Mouse (Mus musculus): ENCODE measurements around the gene Chp1. TPM values are rescaled to one million over a fixed set of nuclear protein-coding genes. Genes with fewer than 3 reads are reported as not detected.
"Not testable (repeated sequence)": the region's sequence is repeated elsewhere in the genome, so short reads cannot be mapped to it uniquely, and the experiment has no call there.

The Chp1 gene
- total RNA-seq, 4 experiments from 2014 or later, result 229 to 290 (median 261) TPM

DNA sequence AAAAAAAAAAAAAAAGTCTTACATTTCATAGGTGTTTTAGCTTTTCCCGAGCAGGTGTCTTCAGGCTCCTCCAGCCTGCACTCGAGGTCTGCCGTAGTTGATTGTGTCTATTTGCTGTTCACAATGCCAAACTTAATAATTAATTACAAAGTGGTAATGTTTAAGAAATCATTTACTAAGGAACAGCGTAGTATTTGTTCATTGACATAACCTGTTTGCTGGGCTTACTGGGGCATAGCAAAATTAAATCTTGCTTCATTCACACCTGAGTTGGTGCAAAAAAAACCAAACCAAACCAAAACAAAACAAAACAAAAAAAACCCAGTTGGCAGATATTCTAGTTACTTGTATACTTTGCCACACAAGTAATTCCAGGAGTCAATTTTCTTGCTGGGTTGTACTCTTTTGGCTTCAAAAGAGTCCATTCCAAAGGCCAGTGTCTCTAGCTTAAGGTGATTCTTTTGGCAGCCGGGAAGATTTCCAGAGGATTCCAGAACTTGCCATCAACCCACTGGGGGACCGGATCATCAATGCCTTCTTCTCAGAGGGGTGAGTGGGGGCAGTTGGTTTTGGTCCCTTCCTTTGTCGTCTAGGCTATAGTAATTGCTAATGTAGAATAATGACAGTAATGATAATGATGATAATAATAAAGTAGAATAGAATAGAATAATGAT, 18.8 kb downstream of the Chp1 start:
- no peak for DNase-seq

DNA sequence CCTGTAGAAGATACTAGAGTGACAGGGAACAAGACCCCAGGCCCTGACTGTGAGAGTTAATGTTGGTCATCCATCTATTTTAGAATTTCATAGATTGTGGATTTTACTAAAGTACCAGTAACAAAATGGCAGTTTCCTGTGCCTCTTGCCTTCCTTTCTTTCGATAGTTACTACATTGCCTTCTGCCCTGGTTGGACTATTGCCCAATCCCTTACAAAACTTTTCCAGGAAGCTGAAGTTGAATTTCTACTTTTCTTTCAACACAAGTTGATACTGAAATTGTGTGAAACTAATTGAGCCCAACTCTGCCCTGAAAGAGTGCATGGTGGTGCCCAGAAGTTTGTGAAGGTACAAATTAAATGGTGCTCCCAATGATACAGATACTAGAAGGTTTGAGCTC, 25.0 kb downstream of the Chp1 start:
- DNase-seq, result no peak

GRCm38 (mm10) chr2:119581571-119581970, 34.1 kb downstream of the Chp1 start:
- DNase-seq, result no peak

- DNase-seq, result no peak
These were observed 35.9 kb downstream of the Chp1 start for GRCm38 (mm10) chr2:119583439-119583838.

DNA sequence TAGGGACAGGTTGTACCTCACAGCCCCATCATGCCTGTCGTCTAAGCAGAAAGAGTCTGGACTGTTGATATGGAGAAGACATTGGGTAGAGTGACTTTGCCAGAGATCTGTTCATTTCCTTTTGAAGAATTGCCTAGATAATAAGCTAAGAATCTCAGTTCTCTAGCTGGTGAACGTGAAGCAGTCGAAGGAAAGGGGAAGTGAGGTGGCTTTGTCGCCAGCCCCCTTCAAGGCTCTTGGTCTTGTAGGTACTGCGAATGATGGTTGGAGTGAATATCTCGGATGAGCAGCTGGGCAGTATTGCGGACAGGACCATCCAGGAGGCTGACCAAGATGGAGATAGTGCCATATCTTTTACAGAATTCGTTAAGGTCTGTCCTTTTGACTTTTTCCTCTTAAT, 36.8 kb downstream of the Chp1 start:
- no peak for DNase-seq

- DNase-seq, result peak; percentile 41
These were observed 39.9 kb downstream of the Chp1 start for GRCm38 (mm10) chr2:119587383-119587782.

DNA sequence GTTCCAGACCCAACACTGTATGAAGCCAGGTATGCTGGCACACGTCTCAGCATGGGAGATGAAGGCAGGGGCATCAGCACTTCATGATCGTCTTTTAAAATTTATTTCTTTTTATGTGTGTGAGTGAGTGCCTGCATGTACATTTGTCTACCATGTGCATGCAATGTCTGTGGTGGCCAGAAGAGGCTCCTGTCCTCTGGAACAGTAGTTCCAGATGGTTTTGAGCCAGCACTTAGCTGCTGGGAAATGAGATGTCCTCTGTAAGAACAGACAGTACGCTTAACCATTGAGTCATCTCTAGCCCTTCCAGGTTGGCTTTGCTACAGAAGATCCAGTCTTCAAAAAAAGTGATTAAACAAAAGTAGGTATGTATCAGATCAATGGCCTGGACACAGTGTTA, 43.8 kb downstream of the Chp1 start:
- no peak for DNase-seq

DNA sequence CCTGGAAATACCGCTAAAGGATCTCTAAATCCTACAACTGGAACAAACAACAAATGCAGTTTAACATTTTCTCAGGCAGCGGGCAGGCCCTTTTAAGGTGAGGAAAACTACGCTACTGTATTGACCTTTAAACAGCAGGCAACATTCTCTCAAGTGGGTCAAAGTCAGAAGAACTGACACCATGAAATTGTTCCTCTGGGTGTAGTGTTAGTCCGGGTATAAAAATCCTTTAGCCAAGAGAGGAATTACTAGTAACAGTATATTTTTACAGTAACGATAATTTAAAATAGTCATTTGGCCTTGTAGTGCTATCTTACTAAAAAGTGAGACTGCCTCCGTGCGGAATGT, 46.2 kb downstream of the Chp1 start:
- no peak for DNase-seq

DNA sequence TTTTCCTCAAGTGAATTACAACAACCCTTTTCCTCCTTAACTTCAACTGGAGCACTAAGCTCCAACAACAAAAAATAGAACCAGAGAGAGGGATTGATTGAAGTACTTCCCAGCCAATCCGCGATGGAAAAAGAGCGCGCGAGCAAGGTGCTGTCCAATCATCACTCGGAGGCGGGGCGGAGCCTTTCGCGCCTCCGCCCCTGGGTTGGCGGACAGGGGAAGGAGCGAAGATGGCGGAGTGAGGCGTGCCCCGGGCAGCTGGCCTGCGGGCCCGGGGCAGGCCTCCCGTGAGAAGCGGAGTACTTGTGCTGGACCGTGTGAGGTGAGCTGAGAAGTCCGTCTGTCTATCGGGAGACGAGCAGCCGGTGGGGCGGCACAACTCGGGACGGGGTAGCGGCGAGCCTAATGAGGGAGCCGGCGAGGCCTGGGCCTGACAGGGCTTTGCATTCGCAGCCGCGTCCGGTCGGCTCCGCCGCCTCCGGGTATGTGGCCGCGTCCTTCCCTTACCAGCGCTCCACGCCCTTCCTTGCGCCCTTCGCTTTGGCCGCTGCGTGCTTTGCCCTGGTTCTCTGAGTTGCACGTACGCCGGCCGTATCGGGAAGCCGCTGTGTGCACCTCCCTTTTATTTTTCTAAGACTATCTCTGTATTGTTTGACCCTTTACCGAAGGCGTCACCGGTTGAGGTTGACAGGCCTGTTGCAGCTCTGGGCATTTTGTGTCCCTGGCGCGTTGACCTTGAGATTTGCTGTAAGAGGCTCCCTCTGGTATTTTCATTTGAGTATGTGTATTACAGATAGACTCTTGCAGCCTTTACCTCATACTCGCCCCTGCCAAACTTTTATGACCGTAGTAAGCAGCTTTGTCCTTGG, 46.9 kb downstream of the Chp1 start:
- DNase-seq, result peak; percentile 94

DNA sequence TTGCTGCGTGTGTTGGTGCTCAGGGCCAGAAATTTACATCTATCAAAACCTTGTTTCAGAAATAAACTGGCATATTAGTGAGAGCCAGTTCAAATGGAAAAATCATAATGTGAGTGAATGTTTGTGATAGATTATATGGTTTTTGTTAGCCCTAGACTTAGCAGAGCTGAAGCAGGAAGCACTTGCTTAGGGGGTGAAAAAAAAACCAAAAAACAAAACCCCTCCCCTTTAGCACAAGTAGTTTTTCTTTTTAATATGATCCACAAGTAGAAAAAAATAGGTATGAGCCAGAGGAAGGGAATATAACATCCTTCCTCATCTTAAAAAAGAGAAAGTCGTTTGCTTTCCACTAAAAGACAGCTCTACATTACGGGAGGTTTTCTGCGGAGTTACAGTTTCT, 47.8 kb downstream of the Chp1 start:
- DNase-seq, result no peak

DNA sequence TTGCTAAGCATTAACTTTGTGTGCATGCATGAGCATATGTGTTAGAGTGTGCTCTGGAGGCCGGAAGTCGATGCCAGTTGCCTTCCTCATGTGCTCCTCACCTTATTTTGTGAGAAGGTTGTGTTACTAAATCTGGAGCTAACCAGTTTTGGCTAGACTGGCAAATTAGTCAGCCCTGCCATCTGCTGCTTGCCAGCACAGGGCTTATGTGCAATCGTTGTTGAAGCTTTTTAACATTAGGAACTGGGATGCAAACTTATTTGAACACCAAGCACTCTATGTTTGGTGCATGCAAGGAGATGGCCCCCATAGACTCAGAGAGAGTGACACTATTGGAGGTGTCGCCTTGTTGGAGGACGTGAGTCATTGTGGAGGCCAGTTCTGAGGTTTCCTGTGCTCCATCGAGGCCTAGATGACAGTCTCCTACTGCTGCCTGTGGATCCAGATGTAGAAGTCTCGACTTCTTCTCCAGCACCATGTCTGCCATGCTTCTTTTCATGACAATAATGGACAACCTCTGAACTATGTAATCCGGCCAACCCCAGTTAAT, 49.4 kb downstream of the Chp1 start:
- DNase-seq, result no peak

GRCm38 (mm10) chr2:119601027-119601426, 53.5 kb downstream of the Chp1 start:
- no peak for DNase-seq

GRCm38 (mm10) chr2:119601575-119601974, 54.1 kb downstream of the Chp1 start:
- not testable (repeated sequence) for DNase-seq

DNA sequence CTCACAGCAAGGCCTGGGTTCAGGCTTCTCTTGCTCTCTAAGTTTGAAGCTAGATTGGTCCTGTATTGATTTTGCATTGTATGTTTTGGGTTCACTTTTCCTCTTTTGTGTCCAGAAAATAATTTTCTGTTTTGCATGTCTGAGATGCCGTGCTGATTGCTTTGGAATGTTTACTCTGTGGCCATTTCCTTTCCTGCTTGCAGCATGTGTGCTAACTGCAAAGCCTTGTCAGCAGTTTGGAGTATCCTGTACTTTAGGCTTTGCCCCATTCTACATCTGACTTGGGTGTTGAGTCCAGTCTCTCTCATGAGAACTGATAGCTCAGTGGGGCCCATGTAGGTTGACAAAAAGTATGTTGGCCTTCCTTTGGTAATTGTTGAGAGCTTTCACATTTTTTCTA, 55.0 kb downstream of the Chp1 start:
- DNase-seq, result no peak

DNA sequence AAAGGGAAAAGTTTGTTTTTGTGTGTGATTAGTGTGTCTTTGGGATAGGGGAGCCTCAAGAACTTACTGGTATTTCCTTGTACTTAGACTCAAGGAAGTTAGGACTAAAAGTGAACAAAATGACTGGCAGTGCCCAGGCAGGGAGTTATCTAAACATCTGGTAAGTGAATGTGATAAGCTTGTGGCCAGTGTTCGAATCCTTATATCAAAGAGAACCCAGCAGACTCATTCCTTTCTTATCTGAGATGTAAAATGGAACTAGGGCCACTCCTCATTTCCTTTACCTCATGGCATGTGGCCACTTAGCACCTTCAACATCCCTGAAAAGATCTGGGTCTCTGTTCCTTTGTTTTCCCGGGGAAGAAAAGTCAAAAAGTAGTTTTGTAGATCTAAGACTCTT, 56.4 kb downstream of the Chp1 start:
- no peak for DNase-seq

- DNase-seq, result no peak
These were observed 58.0 kb downstream of the Chp1 start for GRCm38 (mm10) chr2:119605361-119605973.

DNA sequence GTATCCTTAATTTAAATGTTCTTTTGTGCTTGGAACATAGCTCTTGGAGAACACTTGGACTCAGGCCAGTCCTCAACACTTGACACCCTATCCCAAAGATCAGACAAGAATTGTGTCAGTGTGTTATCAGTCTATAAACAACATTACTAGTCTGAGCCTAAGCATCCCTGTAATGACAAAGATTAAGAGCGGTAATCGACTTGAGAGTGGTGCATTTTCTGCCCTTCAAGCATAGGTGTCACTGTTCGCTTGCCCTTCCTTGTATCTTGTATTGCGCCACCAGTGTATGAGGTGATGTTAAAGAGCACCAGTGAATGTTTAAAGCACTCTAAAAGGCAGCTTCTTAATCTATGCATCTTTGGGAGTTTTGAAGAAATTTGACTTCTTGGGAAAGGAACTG, 59.5 kb downstream of the Chp1 start:
- DNase-seq, result no peak

- DNase-seq, result no peak
These were observed 70.3 kb downstream of the Chp1 start for GRCm38 (mm10) chr2:119617841-119618198.

DNA sequence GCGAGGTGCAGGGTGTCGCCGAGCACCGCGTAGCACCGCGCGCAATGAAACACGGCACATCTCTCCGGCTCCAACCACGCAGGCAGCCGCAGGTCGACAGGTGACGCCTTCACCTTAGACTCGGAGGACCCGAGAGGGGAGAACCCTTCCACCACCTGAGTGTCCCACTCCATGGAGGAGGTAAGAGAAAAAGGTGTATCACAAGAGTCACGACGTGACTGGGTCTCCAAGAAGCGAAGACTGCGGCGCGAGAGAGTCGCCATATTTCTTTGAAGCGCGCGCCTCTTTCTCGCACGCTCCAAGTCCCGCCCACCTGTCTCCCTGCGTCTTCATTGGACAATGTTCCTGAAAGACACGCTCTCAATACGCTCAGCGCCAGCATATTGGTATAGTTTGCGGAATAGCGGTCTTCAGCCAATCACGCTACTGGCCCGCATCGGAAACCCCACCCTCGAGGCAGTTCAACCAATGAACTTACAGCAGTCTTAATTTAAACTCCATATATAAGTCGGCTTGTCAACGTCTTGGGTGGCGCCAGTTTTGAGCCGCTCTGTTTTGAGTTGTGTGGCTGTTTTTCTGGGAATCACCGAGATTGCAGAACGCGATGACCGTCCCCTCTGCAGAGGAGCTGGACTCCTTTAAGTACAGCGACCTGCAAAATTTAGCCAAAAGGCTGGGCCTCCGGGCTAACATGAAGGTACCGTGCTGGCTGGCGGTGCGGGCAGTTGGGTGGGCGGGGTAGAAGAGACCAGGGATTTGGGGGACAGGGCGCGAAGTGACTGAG, 70.9 kb downstream of the Chp1 start, which contains the start of the genes Nusap1 and Oip5:
Gene Nusap1, plus strand, starts transcription at position 100 of the 784 bp plus-strand sequence.
Gene Oip5, minus strand, starts transcription at position 271 of the 784 bp plus-strand sequence.
- DNase-seq, result peak; percentile 90

- DNase-seq, result not testable (repeated sequence)
These were observed 71.5 kb downstream of the Chp1 start for GRCm38 (mm10) chr2:119619002-119619401.

GRCm38 (mm10) chr2:119621302-119621701, 73.8 kb downstream of the Chp1 start:
- DNase-seq, result no peak
